Mouse (Mus musculus) bone marrow macrophage, adult 2 months (primary cell): ENCODE data around the gene Bpnt1.

Experiments
- CTCF ChIP-seq: IDR thresholded peaks from 2 replicates; pipeline ENCODE4 v1.5.1; 2012; ENCODE audit warnings: low read depth, mild to moderate bottlenecking, low read length, moderate library complexity
- POLR2A ChIP-seq: IDR thresholded peaks from 2 replicates; pipeline ENCODE4 v1.6.1; 2012; ENCODE audit warnings: mild to moderate bottlenecking, low read depth, low read length, borderline replicate concordance

DNA sequence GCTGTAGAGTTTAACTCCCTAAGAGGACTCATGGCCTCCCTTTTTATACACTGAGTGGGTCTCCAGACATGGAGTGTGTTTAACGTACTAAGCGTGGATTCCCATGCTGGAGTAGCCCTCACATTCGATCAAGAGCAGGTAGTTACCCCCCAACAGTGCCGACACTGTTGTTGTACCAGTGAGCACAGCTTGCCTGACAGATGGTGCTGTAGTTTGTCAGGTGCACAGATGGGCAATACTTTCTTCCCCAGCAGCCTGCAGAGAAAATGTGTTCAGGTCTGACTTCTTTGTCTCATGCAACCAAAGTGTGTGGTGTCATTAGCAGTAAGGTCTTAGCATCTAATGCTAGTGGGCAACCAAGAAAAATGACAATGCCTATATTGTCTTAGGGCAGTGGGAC lies 10.5 kb downstream of the Bpnt1 start:
- TF ChIP-seq POLR2A (no peak), CTCF (no peak)
